Comparison of ENCODE assay signal across 27 mouse cellular contexts in the genomic region with DNA sequence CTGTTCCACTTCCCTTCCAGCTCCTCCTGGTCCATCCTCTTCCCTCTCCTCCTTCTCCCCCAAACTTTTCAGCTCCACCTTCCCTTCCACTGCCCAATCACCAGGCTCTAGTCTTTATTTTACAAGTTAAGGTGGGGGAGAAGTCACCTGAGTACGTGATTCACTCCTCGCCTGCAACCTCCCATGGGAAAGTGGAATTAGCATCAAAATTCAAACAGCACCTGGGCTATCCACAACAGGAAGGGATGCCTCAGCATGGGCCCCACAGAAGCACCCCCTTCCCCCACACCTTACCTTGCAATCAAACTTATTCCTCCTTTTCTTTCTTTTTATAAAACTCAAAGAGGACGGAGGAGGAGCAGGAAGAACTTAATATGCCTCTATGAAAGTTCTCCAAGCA. TPM values are rescaled to one million over a fixed set of nuclear protein-coding genes. Genes with fewer than 3 reads are reported as not detected.
DNase-seq lines count a peak whose midpoint lies in the region; ATAC-seq and TF ChIP-seq lines count a peak whose summit lies in the region.
"Had no signal": no experiment of that assay in that cellular context is flagged by ENCODE, and none has a peak within 500 bp of the region (broad histone marks: within the 10 kb centered on the region; RNA-seq: fewer than 3 reads in every experiment).

No protein-coding gene starts in this region.

- ATAC-seq in forebrain, embryonic 11.5 days (replicated peaks; ENCODE audit: low FRiP score) = no peak
- ATAC-seq: CD4-positive, CD25-positive, alpha-beta regulatory T cell, adult 4 months; forebrain, embryonic 13.5 days; forebrain, embryonic 15.5 days; forebrain, postnatal 0 days; Patski had no signal

- DNase-seq in ES-CJ7 (ENCODE audit: low read depth, low spot score) = peak; percentile 71
- peak; percentile 81 for DNase-seq in R1 (ENCODE audit: low read depth, low spot score)
- DNase-seq in forebrain, embryonic 11.5 days (ENCODE audit: low spot score) = no peak
- no peak for DNase-seq in cerebellum, postnatal 4 days (ENCODE audit: low spot score in 2 of 2)
- DNase-seq: adrenal gland, adult 2 months; adrenal gland, postnatal 10 days; adrenal gland, postnatal 25 days; B cell, adult 2 months; cerebellum, adult 11 months; cerebellum, adult 18-20 months; cerebellum, adult 8-10 months; cerebellum, adult 9-11 months; cerebellum, postnatal 14 days; cerebellum, postnatal 36 days; embryo, embryonic 11 days; forebrain, postnatal 0 days had no signal

- H3K9ac ChIP-seq in forebrain, embryonic 11.5 days (ENCODE audit: low read length) = no peak overlapping the region
- H3K9ac ChIP-seq: embryonic facial prominence, embryonic 13.5 days; embryonic facial prominence, embryonic 15.5 days; forebrain, embryonic 13.5 days; forebrain, embryonic 15.5 days; forebrain, postnatal 0 days had no signal

- H3K4me1 ChIP-seq in E14TG2a.4 (replicated peaks; ENCODE audit: low read depth, low read length) = peaks cover 68% of the 10 kb centered on the region
- no peaks in the 10 kb centered on the region for H3K4me1 ChIP-seq in forebrain, embryonic 11.5 days (replicated peaks; ENCODE audit: control insufficient read depth, insufficient read depth, low read length)
- H3K4me1 ChIP-seq: embryonic facial prominence, embryonic 15.5 days; forebrain, embryonic 10.5 days; forebrain, embryonic 13.5 days; forebrain, embryonic 15.5 days had no signal

- H3K9me3 ChIP-seq in E14TG2a.4 (ENCODE audit: low read length) = peaks cover 14% of the 10 kb centered on the region
- no peaks in the 10 kb centered on the region for H3K9me3 ChIP-seq in forebrain, embryonic 11.5 days (ENCODE audit: control insufficient read depth, low read length)
- H3K9me3 ChIP-seq: embryonic facial prominence, embryonic 13.5 days; embryonic facial prominence, embryonic 15.5 days; forebrain, embryonic 10.5 days; forebrain, embryonic 13.5 days; forebrain, embryonic 15.5 days; G1E had no signal

- no peaks in the 10 kb centered on the region for H3K27me3 ChIP-seq in E14TG2a.4 (ENCODE audit: insufficient read depth, low read length)
- no peaks in the 10 kb centered on the region for H3K27me3 ChIP-seq in forebrain, embryonic 11.5 days (ENCODE audit: control insufficient read depth, insufficient read depth, low read length)
- H3K27me3 ChIP-seq: CH12.LX; embryonic facial prominence, embryonic 13.5 days; embryonic facial prominence, embryonic 15.5 days; forebrain, embryonic 13.5 days; forebrain, embryonic 15.5 days; Patski had no signal

- H3K4me3 ChIP-seq in E14TG2a.4 (replicated peaks; ENCODE audit: low read length) = peak overlapping the region; percentile 13; the same call in 1 of the 2 replicates
- H3K4me3 ChIP-seq in forebrain, embryonic 11.5 days (ENCODE audit: low read depth, low read length) = no peak overlapping the region
- H3K4me3 ChIP-seq: embryonic facial prominence, embryonic 13.5 days; embryonic facial prominence, embryonic 15.5 days; erythroblast, embryonic 14.5 days; forebrain, embryonic 10.5 days; forebrain, embryonic 13.5 days; forebrain, embryonic 15.5 days had no signal

- H3K27ac ChIP-seq in forebrain, embryonic 11.5 days (ENCODE audit: low read depth, low read length) = no peak overlapping the region
- H3K27ac ChIP-seq: embryonic facial prominence, embryonic 13.5 days; embryonic facial prominence, embryonic 15.5 days; forebrain, embryonic 10.5 days; forebrain, embryonic 13.5 days; forebrain, embryonic 15.5 days had no signal

- H3K4me2 ChIP-seq in forebrain, embryonic 11.5 days (ENCODE audit: low read depth, low read length, severe bottlenecking) = no peak overlapping the region
- H3K4me2 ChIP-seq: embryonic facial prominence, embryonic 13.5 days; embryonic facial prominence, embryonic 15.5 days; forebrain, embryonic 13.5 days; forebrain, embryonic 15.5 days had no signal

- no peak for TF ChIP-seq CTCF in E14TG2a.4 (conservative IDR thresholded peaks at IDR 0.05; ENCODE audit: low read length)

- WGBS in forebrain, embryonic 11.5 days = 77% methylated on average over 3 of the region's 3 CpGs

- H3K36me3 ChIP-seq in E14TG2a.4 (ENCODE audit: insufficient read depth, low read length) = no peaks in the 10 kb centered on the region
- no peaks in the 10 kb centered on the region for H3K36me3 ChIP-seq in forebrain, embryonic 11.5 days (ENCODE audit: control insufficient read depth, insufficient read depth, low read length)
- H3K36me3 ChIP-seq: embryonic facial prominence, embryonic 13.5 days; embryonic facial prominence, embryonic 15.5 days; forebrain, embryonic 10.5 days; forebrain, embryonic 15.5 days; G1E had no signal

RNA-seq across cellular contexts. Expression of a gene that starts 48.3 kb away (rescaled TPM):
- polyA plus RNA-seq in forebrain, embryonic 11.5 days (2014; fragmentation: Nextera tagmentation; extraction: Ambion mirVana) = 110 and 111 TPM in 2 replicates

Comparison
In these comparisons a context has a peak if more than half of its experiments do, and no peak if none do; other contexts are left out.
1. DNase-seq: peak in ES-CJ7 (single experiment) and R1 (single experiment); none in forebrain, embryonic 11.5 days (single experiment) and cerebellum, postnatal 4 days (0 of 2).